Mouse (Mus musculus) megakaryocyte, embryonic 14.5 days (primary cell): ENCODE measurements around the gene Coq6. TPM values are rescaled to one million over a fixed set of nuclear protein-coding genes. Genes with fewer than 3 reads are reported as not detected.
A peak's percentile ranks its signal among the peaks of the same experiment; 100 is the strongest.

ENCODE experiments used
- H3K27me3 ChIP-seq: replicated peaks from 2 replicates; pipeline ENCODE3; 2012; ENCODE audit warnings: inconsistent platforms
- H3K36me3 ChIP-seq: replicated peaks from 2 replicates; pipeline ENCODE3; 2012; ENCODE audit warnings: low read length, inconsistent platforms, mixed read lengths
- H3K4me1 ChIP-seq: 2 replicates; pipeline ENCODE4 v1.6.1; 2012; ENCODE audit warnings: inconsistent platforms
- H3K4me3 ChIP-seq: replicated peaks from 2 replicates; pipeline ENCODE3; 2012; ENCODE audit warnings: moderate library complexity, mild to moderate bottlenecking, inconsistent platforms
- H3K9me3 ChIP-seq: 2 replicates; pipeline ENCODE4 v1.6.1; 2012; ENCODE audit warnings: inconsistent platforms
- FLI1 ChIP-seq: IDR thresholded peaks from 2 replicates; pipeline ENCODE4 v1.6.1; 2012; ENCODE audit warnings: low read length, inconsistent platforms, mixed read lengths
- GATA1 ChIP-seq: IDR thresholded peaks from 3 replicates; pipeline ENCODE4 v1.6.1; 2012; ENCODE audit warnings: mixed read lengths, low read length, inconsistent platforms, borderline replicate concordance
- polyA plus RNA-seq: library from polyadenylated mRNA; stranded (reverse); fragments of >175 nt; gene quantifications from 2 replicates; pipeline ENCODE4 v1.2.3, GENCODE M21; 2012; ENCODE audit warnings: low replicate concordance; ENCODE audit not compliant: insufficient read depth

Gene Coq6
- polyA plus RNA-seq, 1 experiment, result 4.0 TPM

DNA sequence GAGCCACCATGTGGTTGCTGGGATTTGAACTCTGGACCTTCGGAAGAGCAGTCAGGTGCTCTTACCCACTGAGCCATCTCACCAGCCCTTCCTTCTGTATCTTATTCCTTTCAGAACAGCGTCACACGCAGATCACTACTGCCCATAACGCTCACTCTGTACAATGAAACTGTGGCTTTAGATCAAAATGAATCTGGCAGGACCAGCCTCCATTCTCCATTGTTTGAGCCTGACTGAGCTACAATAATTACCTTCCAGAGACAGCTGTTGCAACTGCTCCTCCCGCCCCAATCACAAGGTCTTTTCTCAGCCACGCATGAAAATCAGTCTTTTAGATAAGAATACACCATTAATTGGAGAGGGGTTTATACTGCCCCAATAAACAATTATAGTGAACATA lies 43.1 kb downstream of the Coq6 start:
- no peak overlapping the region for H3K4me3 ChIP-seq
- H3K36me3 ChIP-seq, result no peaks in the 10 kb centered on the region
- TF ChIP-seq GATA1 (no peak), FLI1 (no peak)
- H3K4me1 ChIP-seq, result peaks cover 25% of the 10 kb centered on the region
- no peaks in the 10 kb centered on the region; the same call in 1 of the 2 replicates for H3K9me3 ChIP-seq
- H3K27me3 ChIP-seq, result no peaks in the 10 kb centered on the region

DNA sequence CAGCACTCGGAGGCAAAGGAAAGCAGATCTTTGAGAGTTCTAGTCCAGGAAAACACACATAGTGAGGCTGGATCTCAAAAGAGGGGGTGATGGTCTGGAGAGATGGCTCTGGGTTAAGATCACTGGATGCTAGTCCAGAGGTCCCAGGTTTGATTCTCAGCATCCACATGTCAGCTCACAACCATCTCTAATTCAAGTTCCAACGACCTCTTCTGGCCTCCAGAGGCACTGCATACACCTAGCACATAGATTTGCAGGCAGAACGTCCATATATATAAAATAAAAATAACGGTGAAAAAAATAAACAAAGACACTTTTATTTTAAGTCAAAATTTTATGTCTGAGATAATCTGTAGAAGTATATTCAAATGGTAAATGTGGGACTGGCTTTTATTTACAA lies 45.8 kb downstream of the Coq6 start:
- TF ChIP-seq GATA1, result no peak
- TF ChIP-seq FLI1, result no peak
- H3K4me3 ChIP-seq, result no peak overlapping the region
- H3K27me3 ChIP-seq, result no peaks in the 10 kb centered on the region

DNA sequence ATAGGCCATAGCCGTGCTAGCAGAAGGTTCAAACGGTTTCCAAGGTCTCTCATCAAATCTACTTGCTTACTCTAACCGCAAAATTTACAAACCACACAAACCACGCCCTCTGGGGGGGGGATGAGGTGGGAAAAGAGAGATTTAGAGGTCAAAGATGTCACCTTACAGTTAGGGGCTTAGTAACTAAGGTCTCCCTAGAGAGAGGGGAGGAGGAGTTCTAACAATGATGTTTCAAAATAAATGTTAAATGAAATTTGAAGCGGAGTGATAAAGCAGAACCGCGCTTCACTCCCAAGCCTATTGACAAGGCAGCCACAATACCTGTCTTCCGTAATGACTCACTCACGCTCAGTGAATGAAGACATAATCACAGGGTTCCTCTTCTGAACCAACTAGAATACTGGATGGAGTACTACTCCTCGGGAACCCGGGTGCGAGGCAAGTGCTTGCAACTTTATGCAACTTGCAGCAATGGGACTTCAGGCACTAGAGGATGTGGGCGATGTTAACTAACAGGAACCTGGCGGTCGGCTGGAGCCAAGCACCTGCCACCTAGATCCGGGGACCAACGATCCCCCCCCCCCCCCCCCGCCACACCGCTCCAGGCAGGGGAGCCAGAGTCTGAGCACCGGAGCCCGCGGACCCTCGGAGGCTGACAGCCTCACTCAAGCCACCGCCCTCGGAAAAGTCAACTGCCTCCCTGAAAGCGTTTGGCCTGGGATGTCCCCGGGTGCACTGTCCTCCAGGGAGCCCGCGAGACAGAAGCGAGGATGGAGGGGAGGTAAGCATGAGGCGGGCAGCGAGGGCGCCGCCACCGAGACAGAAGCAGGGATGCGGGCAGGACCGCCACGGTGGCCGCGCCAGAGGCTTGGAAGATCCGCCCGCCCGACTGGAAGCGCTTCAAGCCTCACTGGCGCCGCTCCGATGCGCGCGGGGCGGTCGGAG lies 46.7 kb downstream of the Coq6 start:
- no peaks in the 10 kb centered on the region for H3K27me3 ChIP-seq

More for the DNA sequence above, 45.8 kb downstream of the Coq6 start:
- Histone ChIP-seq H3K36me3 (no peaks in the 10 kb centered on the region), H3K4me1 (peaks cover 14% of the 10 kb centered on the region), H3K9me3 (no peaks in the 10 kb centered on the region; the same call in 1 of the 2 replicates)

DNA sequence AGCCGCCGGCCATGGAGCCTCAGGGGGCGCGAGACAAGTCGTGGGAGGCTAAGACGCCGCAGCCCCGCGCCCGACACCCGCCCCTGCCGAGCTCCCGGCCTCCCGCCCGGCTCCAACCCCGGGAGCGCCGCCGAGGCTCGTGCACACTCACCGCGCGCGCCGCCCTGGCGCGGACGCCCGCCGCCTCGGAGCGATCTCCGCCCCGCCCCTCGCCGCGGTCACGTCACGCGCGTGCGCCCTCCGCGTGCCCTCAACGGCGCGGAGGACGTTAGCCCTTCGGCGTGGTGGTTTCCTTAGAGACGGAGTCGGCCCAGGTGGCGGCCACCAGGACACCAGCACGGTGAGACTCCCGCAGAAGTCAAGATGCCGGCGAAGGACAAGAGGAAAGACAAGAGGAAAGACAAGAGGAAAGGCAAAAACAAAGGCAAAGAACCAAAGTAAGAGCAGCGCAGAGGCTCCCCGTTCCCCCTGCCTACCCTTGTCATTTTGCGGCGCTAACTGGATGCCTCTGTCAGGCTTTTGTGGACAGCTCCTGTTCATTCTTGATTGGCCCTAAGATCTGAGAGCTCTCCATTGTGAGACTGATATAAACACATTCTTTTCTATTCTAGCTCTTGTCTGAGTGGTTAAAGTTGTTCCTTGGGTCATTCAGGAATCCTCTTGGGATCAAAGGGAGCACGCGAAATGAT lies 47.5 kb downstream of the Coq6 start, which contains the start of the genes Entpd5 and Bbof1:
Entpd5 (minus strand) TSS at position 211 of the 689 bp plus-strand sequence.
Bbof1 (plus strand) TSS at position 253 of the 689 bp plus-strand sequence.
- H3K4me1 ChIP-seq, result peaks cover 14% of the 10 kb centered on the region
- no peaks in the 10 kb centered on the region; the same call in 1 of the 2 replicates for H3K9me3 ChIP-seq
- H3K4me3 ChIP-seq, result peak within 1 kb of the TSS; percentile 97
- H3K36me3 ChIP-seq, result no peaks in the 10 kb centered on the region
- TF ChIP-seq FLI1, result no peak
- no peak for TF ChIP-seq GATA1
- no peaks in the 10 kb centered on the region for H3K27me3 ChIP-seq

More for the DNA sequence above, 46.7 kb downstream of the Coq6 start:
- H3K4me3 ChIP-seq, result peak overlapping the region; percentile 97
- TF ChIP-seq FLI1 (no peak), GATA1 (no peak)
- peaks cover 14% of the 10 kb centered on the region for H3K4me1 ChIP-seq
- no peaks in the 10 kb centered on the region; the same call in 1 of the 2 replicates for H3K9me3 ChIP-seq
- H3K36me3 ChIP-seq, result no peaks in the 10 kb centered on the region

DNA sequence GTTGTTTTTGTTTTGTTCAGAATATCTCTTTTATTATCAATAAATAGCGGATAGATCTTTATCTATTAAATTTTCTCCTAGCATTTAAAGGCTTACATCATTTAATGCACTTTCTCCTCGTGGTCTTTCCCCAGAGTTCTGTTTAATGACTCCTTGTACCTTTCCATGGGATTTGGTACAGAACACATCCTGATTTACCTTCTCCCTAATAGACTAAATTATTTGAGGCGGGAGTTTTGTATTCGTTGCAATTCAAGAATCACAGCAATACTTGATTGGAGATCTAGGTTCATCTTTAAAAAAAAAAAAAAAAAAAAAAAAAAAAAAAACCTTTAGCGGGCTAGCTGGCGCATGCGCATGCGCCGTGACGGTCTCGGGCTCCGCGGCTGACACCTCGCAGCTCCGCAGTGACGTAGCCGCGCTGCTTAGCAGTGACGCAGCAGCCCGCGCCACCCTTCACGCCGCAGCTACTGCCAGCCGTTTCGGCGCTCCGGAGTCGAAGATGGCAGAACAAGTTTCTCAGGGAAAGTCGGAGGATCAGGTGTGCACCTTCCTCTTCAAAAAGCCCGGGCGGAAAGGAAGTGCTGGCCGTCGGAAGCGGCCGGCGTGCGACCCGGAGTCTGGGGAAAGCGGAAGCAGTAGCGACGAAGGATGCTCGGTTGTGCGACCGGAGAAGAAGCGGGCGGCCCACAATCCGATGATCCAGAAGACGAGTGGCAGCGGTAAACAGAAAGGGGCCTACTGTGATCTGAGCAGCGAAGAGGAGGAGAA lies 55.6 kb downstream of the Coq6 start, which contains the start of gene Rnf113a2:
Rnf113a2 (plus strand) TSS at position 363 of the 771 bp plus-strand sequence.
- Histone ChIP-seq H3K27me3 (no peaks in the 10 kb centered on the region), H3K9me3 (no peaks in the 10 kb centered on the region), H3K36me3 (no peaks in the 10 kb centered on the region), H3K4me1 (peaks cover 9% of the 10 kb centered on the region), H3K4me3 (peak within 1 kb of the TSS; percentile 95)
- no peak for TF ChIP-seq FLI1
- TF ChIP-seq GATA1, result no peak

DNA sequence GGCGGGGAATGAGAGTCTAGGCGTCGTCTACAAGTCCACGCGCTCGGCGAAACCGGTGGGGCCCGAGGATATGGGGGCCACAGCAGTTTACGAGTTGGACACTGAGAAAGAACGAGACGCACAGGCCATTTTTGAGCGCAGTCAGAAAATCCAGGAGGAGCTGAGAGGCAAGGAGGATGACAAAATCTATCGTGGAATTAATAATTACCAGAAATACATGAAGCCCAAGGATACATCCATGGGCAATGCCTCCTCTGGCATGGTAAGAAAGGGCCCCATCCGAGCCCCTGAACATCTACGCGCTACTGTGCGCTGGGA lies 56.1 kb downstream of the Coq6 start:
- TF ChIP-seq FLI1 (no peak), GATA1 (no peak)
- no peaks in the 10 kb centered on the region for H3K9me3 ChIP-seq
- peaks cover under 1% of the 10 kb centered on the region for H3K36me3 ChIP-seq
- peaks cover 12% of the 10 kb centered on the region for H3K4me1 ChIP-seq
- no peaks in the 10 kb centered on the region for H3K27me3 ChIP-seq
- peak overlapping the region; percentile 95 for H3K4me3 ChIP-seq

Other genes starting within 250 kb of the Coq6 start
- gene Dnal1, start 247.3 kb upstream of the Coq6 start, polyA plus RNA-seq, result 0.44 TPM in 1 of 2 replicates, not detected in the other
- 0.04 TPM in 1 of 2 replicates, not detected in the other for gene Pnma1, start 213.2 kb upstream of the Coq6 start, polyA plus RNA-seq
- gene Elmsan1, start 142.8 kb upstream of the Coq6 start, polyA plus RNA-seq, result 9.8 and 10.1 TPM in 2 replicates
- gene Ptgr2, start 76.4 kb upstream of the Coq6 start, polyA plus RNA-seq, result 3.3 TPM in 1 of 2 replicates, not detected in the other
- 2.2 TPM in 1 of 2 replicates, not detected in the other for gene Zfp410, start 44.8 kb upstream of the Coq6 start, polyA plus RNA-seq
- gene Fam161b, start 176 bp downstream of the Coq6 start, polyA plus RNA-seq, result 0.09 TPM in 1 of 2 replicates, not detected in the other
- 0.83 and 1.0 TPM in 2 replicates for gene Entpd5, start 47.4 kb downstream of the Coq6 start, polyA plus RNA-seq
- 0.95 TPM in 1 of 2 replicates, not detected in the other for gene Bbof1, start 47.4 kb downstream of the Coq6 start, polyA plus RNA-seq
- 1.7 and 24.6 TPM in 2 replicates for gene Rnf113a2, start 55.5 kb downstream of the Coq6 start, polyA plus RNA-seq
- gene Aldh6a1, start 89.3 kb downstream of the Coq6 start, polyA plus RNA-seq, result 0.53 and 1.5 TPM in 2 replicates
- gene Lin52, start 89.8 kb downstream of the Coq6 start, polyA plus RNA-seq, result 0.60 TPM in 1 of 2 replicates, not detected in the other
- gene Vsx2, start 208.1 kb downstream of the Coq6 start, polyA plus RNA-seq, result not detected in 2 replicates